Mouse (Mus musculus): ENCODE measurements around the gene Apol9b.
"Not testable (repeated sequence)": the region's sequence is repeated elsewhere in the genome, so short reads cannot be mapped to it uniquely, and the experiment has no call there.

Gene Apol9b

DNA sequence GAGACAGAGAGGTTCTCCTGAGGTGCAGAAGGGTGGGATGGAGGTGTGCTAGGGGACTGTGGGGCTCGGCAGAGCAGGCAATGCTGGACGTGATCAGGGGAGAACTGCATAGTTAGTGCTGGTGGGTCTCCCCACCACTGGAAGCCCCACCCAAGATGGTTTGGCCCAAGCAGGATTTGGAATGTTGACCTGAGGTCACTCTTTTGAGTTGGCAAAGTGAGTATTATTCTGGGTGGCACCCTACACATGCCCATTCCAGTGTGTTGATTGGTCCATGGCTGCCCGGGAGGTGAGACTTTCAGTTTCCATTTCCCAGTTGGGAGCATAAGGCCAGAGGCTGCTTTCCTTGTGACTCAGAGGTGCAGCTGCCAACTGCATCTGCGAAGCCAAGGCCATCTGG lies at the start of gene Apol9b:
TSS of gene Apol9b (plus strand) at position 301 of the 400 bp plus-strand sequence.
- DNase-seq (ENCODE audit: inconsistent ontology term): not testable (repeated sequence)

DNA sequence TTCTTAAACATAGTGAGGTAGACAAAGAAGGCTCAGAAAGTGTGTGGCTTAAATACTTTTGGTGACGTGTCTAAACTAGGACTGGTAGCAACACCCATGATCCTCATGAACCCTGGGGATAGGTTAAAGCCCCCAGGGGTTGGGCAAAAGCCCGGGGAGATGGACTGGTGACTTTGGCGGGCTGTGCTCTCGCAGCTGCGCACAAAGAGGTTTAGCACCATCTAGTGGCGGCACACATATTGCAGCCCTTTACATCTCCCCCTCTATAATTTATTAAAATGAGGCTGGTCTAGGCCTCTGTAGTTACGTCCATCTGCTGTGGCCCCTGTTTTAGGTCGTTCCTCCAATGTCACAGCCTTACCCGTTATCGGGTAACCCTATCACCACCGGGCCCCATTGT lies 44.9 kb upstream of the Apol9b start:
- peak; percentile 20 for DNase-seq (ENCODE audit: inconsistent ontology term)

GRCm38 (mm10) chr15:77691532-77692311 lies 37.1 kb upstream of the Apol9b start:
- not testable (repeated sequence) for DNase-seq (ENCODE audit: inconsistent ontology term)

DNA sequence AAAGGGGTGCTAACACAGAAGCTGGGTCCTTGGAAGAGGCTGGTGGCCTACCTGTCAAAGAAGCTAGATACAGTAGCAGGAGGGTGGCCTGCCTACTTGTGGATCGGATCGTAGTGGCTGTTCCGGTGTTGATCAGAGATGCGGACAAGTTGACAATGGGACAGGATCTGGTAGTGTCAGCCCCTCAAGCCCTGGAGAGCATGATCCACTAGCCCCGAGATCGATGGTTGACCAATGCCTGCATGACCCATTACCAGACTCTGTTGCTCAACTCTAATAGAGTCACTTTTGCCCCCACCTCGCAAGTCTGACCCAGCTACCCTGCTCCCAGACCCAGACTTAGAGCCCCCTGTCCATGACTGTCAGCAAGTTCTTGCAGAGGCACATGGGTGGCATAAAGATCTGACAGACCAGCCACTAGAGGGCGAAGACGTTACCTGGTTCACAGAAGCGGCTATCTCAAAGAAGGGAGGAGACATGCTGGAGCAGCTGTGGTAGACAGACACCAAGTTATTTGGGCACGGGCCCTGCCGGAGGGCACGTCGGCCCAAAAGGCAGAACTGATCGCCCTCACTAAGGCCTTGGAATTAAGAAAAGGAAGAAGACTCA lies 34.0 kb upstream of the Apol9b start:
- peak; percentile 32 for DNase-seq (ENCODE audit: inconsistent ontology term)

DNA sequence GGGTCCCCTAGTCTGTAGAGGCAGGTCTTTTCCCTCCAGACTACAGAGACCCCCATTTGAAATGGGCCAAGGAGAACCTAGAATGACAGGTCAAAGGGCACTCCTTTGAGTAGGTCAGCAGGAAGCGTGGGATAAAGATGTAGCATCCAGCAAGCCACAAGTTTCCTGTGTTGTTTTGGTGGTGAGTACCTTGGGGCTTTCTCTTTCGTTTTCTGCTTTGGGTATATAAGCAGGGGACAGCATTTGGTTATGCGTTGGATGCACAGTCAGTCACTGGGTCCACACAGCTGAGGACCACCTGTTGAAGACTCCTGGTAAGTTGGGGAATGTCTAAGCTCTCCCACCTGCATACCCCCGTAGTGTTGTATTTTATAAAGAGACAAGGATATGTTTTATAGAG lies 30.2 kb upstream of the Apol9b start, which contains the start of gene Apol7e:
TSS of gene Apol7e (plus strand) at position 202 of the 400 bp plus-strand sequence.
- DNase-seq (ENCODE audit: inconsistent ontology term): not testable (repeated sequence)

- DNase-seq (ENCODE audit: inconsistent ontology term): not testable (repeated sequence)
Observed at GRCm38 (mm10) chr15:77705306-77705705, 23.5 kb upstream of the Apol9b start.

DNA sequence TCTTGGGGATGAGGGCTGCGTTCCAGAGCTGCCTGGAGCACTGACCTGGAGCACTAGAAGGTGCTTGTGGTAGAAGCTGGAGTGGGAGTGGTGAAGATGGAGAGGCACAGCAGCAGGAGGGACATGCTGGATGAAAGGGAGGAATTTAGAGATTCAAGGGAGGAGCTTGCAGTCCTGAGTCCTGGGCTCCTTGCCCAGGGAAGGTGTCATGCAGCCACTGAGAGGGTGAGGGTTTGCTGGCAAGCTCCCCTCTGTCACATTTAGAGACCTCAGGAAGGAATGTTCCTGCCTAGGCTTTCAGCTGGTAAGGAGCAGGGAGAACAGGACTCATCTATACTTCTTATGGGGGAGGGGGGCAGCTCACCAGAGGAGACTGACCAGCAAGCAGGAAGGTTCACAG lies 19.9 kb upstream of the Apol9b start:
- peak; percentile 71 for DNase-seq (ENCODE audit: inconsistent ontology term)

- not testable (repeated sequence) for DNase-seq (ENCODE audit: inconsistent ontology term)
Observed at GRCm38 (mm10) chr15:77718240-77718639, 10.6 kb upstream of the Apol9b start.

- not testable (repeated sequence) for DNase-seq (ENCODE audit: inconsistent ontology term)
Observed at GRCm38 (mm10) chr15:77721509-77721908, 7.3 kb upstream of the Apol9b start.

GRCm38 (mm10) chr15:77724208-77724911 lies 4.5 kb upstream of the Apol9b start:
- DNase-seq (ENCODE audit: inconsistent ontology term): not testable (repeated sequence)

DNA sequence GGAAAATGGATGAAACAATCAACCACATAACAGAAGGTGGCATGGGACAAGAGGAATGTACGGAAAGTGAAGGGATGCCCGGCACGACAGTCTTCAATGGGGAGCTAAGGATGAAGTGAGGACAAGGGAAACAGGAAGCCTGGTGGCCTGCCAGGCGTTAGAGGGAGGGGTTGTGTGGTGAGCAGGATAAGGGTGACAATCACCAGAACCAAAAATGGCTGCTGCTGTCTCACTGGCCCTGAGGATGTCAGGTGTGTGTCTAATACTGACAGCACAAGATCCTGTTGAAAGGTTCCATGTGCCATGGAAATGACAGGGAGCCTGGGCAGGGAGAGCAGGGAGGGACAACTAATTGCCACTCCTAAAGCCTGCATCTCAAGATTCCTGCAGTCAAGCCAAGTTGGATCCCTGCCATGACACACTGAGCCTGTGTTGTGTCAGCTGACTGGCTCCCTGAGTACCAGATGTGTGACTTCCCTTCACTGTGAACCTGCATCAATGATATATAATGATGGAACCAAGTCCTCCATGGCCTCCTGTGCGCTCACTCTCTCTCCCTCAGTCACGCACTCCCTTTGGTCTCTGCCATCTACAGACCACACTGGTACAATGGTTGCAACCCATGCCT lies 3.3 kb upstream of the Apol9b start:
- DNase-seq (ENCODE audit: inconsistent ontology term): not testable (repeated sequence)

DNA sequence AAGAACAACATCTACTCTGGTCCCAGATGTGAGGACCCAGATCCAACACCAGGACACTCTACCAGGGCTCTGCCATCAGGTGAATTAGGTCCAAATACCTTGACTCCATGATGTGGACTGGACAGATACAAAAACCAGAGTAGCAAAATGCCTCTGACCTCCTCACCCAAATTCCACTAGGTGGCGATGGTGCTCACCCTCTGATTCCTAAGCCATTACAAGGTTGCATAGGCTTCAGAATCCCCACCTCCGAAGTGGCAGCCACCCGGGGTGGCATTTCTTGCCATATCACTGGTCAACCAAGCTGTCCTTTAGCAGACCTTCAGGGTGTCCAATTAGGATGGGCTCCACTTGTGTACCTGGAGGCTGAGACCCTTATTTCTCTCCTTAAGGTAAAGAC lies 1.7 kb upstream of the Apol9b start:
- DNase-seq (ENCODE audit: inconsistent ontology term): not testable (repeated sequence)

DNA sequence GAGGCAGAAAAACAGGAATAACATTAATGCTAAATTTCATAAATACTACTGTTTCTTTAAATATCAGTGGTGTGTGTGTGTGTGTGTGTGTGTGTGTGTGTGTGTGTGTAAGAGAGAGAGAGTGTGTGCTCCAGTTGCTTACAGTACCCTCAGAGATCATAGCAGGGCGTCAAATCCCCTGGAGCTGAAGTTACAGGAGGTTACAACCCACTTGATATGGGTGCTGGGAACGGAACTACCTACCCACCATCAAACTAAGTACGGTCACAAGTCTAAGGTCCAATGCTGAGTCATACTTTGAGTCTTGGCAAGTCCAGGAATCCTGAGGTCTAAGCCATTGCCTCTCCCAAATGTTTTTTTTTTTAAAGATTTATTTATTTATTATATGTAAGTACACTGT lies 1.1 kb upstream of the Apol9b start:
- DNase-seq (ENCODE audit: inconsistent ontology term): not testable (repeated sequence)

DNA sequence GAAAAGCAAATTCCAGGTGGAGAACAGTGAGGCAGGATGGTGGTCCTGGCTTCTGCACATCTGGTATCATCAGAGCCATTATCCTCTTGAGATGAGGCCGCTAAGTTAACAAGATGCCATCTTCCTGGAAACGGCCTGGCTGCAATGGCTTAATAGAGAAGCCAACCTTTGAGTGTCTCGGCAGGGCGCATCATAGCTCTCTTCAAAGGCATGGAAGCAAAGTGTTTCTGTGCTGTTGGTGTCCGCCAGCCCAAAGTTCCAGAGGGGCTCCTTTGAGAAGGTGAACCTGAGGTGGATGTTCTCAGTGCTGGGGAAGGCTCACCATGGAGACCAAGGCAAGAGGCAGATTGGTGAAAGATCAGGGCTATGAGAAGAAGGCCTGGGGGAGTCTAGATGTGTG lies 2.8 kb downstream of the Apol9b start:
- no peak for DNase-seq (ENCODE audit: inconsistent ontology term)

DNA sequence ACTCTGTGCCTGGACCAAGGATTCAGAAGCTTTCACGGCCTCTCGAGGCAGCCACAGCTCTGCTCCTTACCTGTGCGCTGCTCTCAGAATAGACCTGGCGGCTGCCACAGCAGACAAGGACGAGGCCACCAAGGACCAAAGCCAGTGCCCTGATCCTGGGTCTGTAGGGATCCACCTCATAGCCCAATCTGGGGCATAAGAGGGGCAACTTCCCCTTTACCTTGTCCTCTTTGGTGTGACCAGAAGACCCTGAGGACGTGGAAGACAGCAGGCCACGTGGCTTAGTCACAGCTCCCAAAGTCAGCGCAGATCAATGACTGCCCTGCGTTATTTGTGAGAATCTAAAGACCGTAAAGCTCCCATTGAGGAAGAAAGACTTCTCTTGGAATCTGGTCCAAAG lies 4.0 kb downstream of the Apol9b start:
- not testable (repeated sequence) for DNase-seq (ENCODE audit: inconsistent ontology term)

DNA sequence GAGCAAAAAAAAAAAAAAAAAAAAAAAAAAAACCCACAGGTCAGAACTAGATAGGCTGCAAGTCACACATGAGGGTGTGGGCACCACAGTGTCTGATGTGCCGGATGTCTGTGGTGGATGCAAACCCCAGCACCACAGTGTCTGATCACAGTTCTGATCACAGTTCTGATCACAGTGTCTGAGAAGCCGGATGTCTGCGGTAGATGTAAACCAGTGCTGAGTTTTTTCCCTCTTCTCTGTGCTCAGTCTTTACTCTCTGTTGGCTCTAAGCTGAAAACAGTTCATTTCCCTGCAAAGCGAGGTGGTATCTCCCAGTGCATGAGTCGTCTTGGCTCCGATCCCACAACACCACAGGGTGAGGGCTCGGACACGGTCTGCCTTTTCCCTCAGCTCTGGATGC lies 4.5 kb downstream of the Apol9b start:
- DNase-seq (ENCODE audit: inconsistent ontology term): peak; percentile 61

GRCm38 (mm10) chr15:77733903-77734302 lies 5.1 kb downstream of the Apol9b start:
- not testable (repeated sequence) for DNase-seq (ENCODE audit: inconsistent ontology term)

DNA sequence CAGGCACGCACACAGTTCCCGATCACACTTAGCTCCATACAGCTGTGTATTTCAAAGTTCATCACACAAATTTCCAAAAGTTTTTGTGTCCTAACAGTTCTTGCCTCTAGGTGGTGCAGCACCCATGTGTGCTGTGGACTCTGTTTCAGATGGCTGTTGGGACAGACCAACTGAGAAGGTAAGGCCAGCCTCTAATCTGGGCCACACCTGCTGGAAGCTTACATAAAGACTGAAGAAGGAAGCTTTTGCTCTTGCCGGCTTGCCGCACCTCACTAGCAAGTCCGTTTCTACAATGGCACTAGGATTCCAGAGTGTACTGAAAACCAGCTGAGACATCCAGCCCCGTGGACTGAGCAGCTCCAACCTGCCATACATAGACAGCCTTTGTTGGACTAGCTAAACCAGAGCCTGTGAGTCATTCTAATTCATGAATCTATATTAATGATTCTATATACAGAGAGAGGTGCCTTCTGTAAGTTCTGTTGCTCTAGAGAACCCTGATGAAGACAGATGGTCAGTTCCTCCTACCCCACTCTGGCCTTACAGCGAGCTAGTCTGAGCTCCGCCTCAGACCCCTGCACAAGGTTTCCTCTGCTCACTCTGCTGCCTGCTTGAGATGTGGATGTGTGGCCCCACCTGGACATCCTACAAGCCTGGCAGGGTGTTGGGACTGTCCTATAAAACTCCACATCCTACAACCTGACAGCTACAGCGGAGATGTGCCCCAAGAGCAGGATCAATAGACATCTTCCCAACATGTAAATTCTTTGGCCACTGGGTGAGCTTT lies 11.9 kb downstream of the Apol9b start:
- DNase-seq (ENCODE audit: inconsistent ontology term): no peak

DNA sequence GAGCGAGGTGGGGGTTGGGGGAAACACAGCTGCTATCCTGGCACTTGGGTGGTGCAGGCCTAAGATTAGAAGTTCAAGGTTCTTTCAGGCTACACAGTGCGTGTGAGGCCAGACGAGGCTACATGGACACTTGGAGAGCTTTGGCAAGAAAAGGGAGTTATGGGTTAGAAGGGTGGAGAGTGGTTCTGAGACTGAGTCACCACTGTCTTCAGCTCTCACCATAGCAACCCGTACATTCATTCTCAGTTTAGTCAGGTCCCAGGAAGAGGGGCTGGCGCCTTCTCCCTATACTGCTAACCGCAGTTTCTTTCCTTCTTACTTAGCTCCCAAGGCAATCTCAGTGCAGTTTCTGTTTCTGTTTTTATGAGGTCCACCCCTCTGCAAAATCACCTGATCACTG lies 12.7 kb downstream of the Apol9b start:
- not testable (repeated sequence) for DNase-seq (ENCODE audit: inconsistent ontology term)

- DNase-seq (ENCODE audit: inconsistent ontology term): no peak
Observed at GRCm38 (mm10) chr15:77744632-77745031, 15.8 kb downstream of the Apol9b start.

DNA sequence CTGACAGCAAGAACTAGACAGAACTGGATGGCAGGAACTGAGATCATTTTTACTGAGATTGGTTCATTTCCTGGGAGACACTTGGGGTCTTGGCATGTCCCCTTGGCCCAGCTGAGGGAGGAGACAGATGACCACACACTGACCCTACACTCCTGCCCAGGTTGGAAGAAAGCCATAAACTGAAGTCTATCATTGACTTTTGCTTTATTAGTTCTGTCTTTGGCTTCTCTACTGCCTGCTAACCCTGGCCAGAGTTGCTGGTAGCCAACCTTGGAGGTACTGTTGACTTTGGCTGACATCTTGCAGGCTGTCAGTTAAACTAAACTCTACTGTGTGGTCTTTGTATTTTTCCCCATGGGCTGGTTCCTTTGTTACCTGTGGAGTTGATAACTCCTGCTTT lies 16.2 kb downstream of the Apol9b start:
- DNase-seq (ENCODE audit: inconsistent ontology term): no peak
